Mouse (Mus musculus): ENCODE measurements around the gene Lmx1a.

The Lmx1a gene

DNA sequence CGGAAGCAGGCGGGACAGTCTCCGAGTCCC lies at the start of gene Lmx1a:
TSS of gene Lmx1a (plus strand) at position 6 of the 30 bp plus-strand sequence.
- DNase-seq (ENCODE audit: low read depth, low spot score): no peak

- DNase-seq (ENCODE audit: low read depth, low spot score): peak; percentile 70
These were observed 44.0 kb upstream of the Lmx1a start for GRCm38 (mm10) chr1:167644866-167645537.

GRCm38 (mm10) chr1:167648670-167649069 lies 40.4 kb upstream of the Lmx1a start:
- peak; percentile 38 for DNase-seq (ENCODE audit: low read depth, low spot score)

DNA sequence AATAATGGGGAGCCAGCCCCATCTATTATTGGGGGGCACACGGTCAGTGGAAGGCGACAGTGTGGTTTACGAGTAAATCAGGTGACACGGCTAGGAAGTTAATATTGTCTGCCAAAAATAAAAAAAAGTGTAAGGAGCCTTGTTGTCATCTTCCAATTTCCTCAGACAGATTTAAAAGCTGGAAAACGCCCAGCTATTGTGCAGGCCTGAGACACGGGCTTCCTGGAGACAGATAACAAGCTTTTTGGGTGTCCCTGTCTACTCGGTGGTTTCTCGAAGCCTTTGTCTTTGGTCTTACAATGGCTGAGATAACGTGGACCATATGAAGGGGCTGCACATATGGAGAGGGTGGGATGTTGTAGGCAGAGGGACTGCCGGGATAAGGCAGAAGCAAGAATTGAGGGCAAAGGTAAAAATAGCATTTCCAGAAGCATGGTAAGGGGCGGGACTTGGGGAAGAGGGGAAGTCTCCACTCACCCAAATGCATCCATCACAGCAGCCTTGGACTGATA lies 39.9 kb upstream of the Lmx1a start:
- DNase-seq (ENCODE audit: low read depth, low spot score): no peak

- no peak for DNase-seq (ENCODE audit: low read depth, low spot score)
These were observed 36.7 kb upstream of the Lmx1a start for GRCm38 (mm10) chr1:167652336-167652735.

- no peak for DNase-seq (ENCODE audit: low read depth, low spot score)
These were observed 30.0 kb upstream of the Lmx1a start for GRCm38 (mm10) chr1:167659065-167659464.

DNA sequence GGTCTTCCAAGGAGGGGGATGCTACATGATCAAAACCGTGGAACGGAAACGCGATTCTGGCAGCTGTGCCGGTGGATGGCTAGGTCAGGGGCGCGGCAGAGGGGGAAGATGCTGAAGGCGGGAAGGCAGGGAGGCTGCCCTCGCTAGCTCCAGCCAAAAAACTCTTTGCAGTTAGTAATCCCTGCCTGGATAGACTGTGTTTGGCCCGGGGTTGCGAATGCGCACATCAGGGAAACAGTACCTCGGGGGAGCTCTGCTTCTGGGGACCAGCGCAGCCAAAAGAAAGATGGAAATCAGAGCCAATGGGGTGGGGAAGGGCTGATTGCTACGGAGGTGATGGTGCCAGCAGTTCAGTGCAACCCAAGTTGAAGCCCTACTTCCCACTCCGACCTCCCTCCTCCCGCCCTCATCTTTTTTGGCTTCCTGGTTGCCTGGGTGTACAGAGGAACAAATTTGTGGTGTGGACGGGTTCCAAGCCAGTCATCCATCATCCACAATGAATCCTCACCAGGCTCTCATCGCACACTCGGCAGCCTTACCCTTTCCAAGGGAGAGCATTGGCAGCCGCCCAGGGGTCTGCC lies 28.4 kb upstream of the Lmx1a start:
- no peak for DNase-seq (ENCODE audit: low read depth, low spot score)

DNA sequence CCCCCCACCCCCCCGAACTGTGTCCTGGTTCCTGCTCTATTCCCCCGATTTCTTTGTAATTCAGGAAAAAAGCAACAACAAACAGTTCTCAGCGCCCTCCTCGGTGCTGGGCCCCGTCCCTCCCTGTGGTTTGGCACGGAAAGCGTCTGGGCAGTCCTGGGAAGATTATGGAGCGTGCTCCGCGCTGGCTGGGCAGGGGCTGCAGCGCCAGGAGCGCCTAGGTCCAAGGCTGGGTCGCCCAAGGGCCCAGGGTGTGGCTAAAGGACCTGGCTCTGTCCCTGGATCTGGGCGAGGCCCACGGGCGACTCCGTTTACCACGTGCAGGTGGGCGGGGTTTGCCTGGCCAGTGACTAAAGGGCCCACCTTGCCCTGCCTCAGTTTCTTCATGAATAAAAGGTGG lies 27.9 kb upstream of the Lmx1a start:
- DNase-seq (ENCODE audit: low read depth, low spot score): no peak

DNA sequence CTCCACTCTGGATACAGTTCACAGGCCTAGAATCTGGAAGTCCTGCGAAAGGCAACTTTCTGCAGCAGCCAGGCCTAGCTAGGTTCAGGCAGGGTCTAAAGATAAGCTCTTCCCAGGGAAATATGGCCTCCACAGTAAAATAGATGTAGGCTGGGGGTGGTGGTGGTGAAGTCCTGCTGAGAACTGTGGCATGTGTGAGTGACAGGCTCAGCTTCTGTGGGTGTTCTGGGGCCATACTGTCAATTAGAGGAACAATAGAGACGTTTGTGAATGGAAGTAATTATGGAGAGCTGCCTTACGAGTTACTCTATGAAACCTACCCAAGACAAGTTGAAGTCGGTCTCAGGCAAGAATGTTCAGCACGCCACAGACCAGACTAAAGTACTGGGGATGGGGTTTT lies 25.9 kb upstream of the Lmx1a start:
- no peak for DNase-seq (ENCODE audit: low read depth, low spot score)

DNA sequence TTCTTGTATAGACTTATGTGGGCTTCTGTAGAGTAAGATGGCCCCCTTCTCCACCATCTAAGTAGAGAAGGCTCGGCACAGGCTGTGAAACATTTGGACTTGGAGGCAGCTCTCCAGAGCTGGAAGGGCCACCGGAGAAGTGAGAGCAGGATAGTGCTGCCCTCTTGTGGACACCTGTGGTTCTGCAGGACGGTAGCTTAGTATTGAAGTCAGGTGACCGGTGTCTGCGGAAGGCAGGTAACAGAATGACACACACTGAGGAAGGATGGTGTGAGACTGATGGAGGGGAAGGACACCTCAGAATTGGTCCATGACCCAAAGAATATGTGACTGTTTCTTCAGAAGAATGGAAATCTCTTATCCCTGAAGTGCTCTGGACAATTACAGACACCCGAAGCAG lies 19.2 kb upstream of the Lmx1a start:
- DNase-seq (ENCODE audit: low read depth, low spot score): peak; percentile 70

DNA sequence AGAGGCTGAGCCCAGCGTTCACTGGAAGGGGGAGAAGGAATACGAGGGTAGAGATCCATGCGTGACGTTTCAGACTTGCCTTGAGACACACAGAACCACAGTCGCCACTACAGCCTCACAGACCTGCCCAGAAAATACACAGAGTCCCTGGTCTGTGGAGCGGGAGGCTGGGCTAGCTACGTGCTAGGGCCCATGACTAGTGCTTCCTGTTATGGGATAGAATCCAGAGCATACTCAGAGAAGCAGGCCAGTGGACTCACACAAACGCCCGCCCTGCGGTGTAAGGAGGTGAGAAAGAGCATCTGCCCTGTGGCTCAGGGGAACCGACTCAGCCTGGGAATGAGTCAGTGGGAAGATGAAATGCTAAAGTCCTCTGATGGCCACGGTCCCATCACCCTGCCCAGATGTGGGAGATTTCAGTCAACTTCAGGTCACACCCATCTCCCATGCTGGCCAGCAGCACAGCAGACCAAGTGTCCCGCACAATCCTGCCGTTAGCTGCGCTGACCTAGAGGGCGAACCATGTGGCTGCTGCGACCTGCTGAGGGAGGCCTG lies 16.5 kb upstream of the Lmx1a start:
- no peak for DNase-seq (ENCODE audit: low read depth, low spot score)

- no peak for DNase-seq (ENCODE audit: low read depth, low spot score)
These were observed 10.0 kb upstream of the Lmx1a start for GRCm38 (mm10) chr1:167679061-167679460.

GRCm38 (mm10) chr1:167688001-167688346 lies 1.1 kb upstream of the Lmx1a start:
- DNase-seq (ENCODE audit: low read depth, low spot score): no peak

- no peak for DNase-seq (ENCODE audit: low read depth, low spot score)
These were observed 448 bp upstream of the Lmx1a start for GRCm38 (mm10) chr1:167688347-167689231.

GRCm38 (mm10) chr1:167689262-167690137 lies 463 bp downstream of the Lmx1a start:
- DNase-seq (ENCODE audit: low read depth, low spot score): no peak

DNA sequence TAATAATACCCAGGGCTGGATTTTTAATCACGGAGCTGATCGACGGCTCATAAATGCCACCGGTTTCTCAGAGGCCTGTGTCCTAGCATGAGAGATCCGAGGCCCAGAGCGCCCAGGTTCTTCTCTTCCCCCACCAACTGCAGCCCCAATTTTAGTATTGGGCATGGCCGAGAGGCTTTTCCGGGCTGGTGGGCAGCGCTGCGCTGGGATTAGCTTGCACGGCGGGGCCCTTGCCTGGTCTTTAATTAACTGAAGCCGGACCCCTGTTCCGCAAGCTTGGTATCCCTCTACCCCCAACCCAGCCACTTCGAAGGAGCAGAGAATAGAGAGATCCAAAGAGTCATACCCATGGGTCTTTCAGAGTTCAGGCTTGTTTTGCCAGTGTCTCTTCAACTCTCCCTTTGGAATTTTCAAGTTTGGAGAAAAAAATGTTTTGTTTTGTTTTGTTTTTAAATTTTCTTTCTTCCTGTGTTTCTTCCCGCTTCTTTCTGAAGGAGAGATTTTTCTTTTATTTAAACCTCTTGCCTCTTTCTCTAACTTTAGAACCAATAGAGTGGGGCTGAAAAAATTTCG lies 1.2 kb downstream of the Lmx1a start:
- DNase-seq (ENCODE audit: low read depth, low spot score): no peak

DNA sequence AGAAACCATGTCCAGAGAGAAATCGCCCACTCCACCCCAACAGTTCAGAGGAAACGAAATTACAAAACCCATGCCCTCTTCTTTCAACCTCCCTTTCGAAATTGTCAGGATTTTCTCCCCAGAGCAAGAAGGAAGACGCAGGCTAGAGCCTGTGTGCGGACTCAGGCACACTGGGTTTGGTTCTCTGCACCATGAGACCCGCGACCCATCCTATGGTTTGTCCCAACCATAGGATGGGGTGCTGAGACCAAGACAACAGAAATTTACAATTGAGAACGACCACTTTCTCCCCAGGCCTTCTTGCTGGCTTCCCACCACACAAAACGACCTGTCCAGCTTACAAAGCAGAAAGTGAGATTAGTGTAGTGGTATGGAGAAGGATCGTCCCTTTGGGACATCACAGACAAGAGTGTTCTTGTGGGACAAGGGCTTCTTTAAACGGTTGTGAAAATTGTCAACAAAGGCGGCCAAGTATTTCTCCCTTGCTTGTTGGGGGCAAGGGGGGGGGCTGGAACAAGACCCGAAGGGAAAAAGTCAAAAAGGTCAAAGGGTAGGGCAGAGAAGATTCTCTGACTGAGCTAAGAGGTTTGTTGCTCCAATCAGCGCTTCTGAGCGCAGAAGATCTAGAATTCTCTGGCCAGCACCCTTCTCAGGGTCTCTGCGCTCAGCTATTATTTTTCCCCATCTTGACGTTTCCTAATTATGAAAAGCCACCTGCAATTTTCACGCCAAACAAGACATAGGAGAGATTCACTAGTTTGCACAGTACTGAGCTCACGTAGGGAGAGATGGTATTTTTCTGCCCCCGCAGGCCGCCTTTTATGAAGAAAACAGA lies 1.9 kb downstream of the Lmx1a start:
- DNase-seq (ENCODE audit: low read depth, low spot score): no peak

- DNase-seq (ENCODE audit: low read depth, low spot score): no peak
These were observed 3.1 kb downstream of the Lmx1a start for GRCm38 (mm10) chr1:167691911-167692682.

GRCm38 (mm10) chr1:167692683-167693045 lies 3.6 kb downstream of the Lmx1a start:
- DNase-seq (ENCODE audit: low read depth, low spot score): no peak
